25 mouse cellular contexts compared by ENCODE assay signal in the genomic region with DNA sequence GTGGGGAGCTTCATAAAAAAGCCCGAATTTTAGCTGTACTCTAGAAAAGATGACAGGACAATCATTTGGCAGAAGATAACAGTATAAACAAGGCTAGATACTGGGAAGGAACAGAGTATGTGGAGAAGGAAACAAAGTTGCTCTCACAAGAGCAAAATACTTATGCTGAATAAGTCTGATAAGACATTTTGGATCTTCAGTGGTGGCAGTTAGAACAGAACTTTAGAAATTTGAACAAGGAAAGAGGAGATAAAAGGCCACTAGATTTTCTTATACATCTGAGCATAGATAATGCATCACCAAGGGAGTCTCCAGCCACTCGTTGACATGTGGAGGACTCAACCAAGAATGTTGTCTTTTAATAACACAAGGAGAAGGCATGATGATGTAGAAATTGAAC. TPM values are rescaled to one million over a fixed set of nuclear protein-coding genes. Genes with fewer than 3 reads are reported as not detected.
A peak's percentile ranks its signal among the peaks of the same experiment; 100 is the strongest.
DNase-seq lines count a peak whose midpoint lies in the region; ATAC-seq and TF ChIP-seq lines count a peak whose summit lies in the region.
"Had no signal": no experiment of that assay in that cellular context is flagged by ENCODE, and none has a peak within 500 bp of the region (broad histone marks: within the 10 kb centered on the region; RNA-seq: fewer than 3 reads in every experiment).

No protein-coding gene starts in this region.

- H3K27ac ChIP-seq in MEL (ENCODE audit: control insufficient read depth, low read depth, low read length) = peak overlapping the region; percentile 14; the same call in 1 of the 2 replicates
- peak overlapping the region; percentile 30; the same call in 1 of the 2 replicates for H3K27ac ChIP-seq in liver, embryonic 12.5 days
- 0 out of 2 replicates have a peak overlapping the region, but pooled peaks have one; percentile 14 for H3K27ac ChIP-seq in liver, embryonic 15.5 days (replicated peaks)
- H3K27ac ChIP-seq in hindbrain, postnatal 0 days = no peak overlapping the region
- H3K27ac ChIP-seq: embryonic facial prominence, embryonic 13.5 days; forebrain, embryonic 12.5 days; forebrain, embryonic 15.5 days; heart, embryonic 10.5 days; heart, embryonic 13.5 days; hindbrain, embryonic 14.5 days had no signal

- peak; percentile 74 for ATAC-seq in liver, embryonic 12.5 days
- ATAC-seq in liver, embryonic 15.5 days (ENCODE audit: insufficient read depth) = peak; percentile 37
- peak; percentile 70 for ATAC-seq in megakaryocyte progenitor cell, adult 5-6 weeks (replicated peaks; ENCODE audit: poor library complexity)
- ATAC-seq in hindbrain, postnatal 0 days = no peak
- ATAC-seq: CD4-positive, CD25-positive, alpha-beta regulatory T cell, adult 4 months; forebrain, embryonic 15.5 days had no signal

- TF ChIP-seq CTCF in MEL (IDR thresholded peaks at IDR 0.05 in 2 of 3, conservative IDR thresholded peaks at IDR 0.05 in 1 of 3; ENCODE audit: control insufficient read depth in 1 of 3, insufficient read depth in 1 of 3, low read depth in 2 of 3, low read length in 3 of 3, poor library complexity in 1 of 3, severe bottlenecking in 1 of 3) = no peak
- TF ChIP-seq CTCF in hindbrain, postnatal 0 days (IDR thresholded peaks at IDR 0.05; ENCODE audit: low read depth) = no peak

- H3K79me2 ChIP-seq in MEL (ENCODE audit: control insufficient read depth, insufficient read depth, low read length, poor library complexity) = no peaks in the 10 kb centered on the region

- peaks cover 16 to 20% of the 10 kb centered on the region in 2 experiments for H3K4me1 ChIP-seq in MEL (ENCODE audit: control insufficient read depth in 1 of 2, insufficient read depth in 2 of 2, low read length in 2 of 2)
- H3K4me1 ChIP-seq in liver, embryonic 12.5 days = peaks cover 13% of the 10 kb centered on the region; the same call in 1 of the 2 replicates
- H3K4me1 ChIP-seq in liver, embryonic 15.5 days (replicated peaks) = peaks cover 5% of the 10 kb centered on the region; the same call in 1 of the 2 replicates
- no peaks in the 10 kb centered on the region for H3K4me1 ChIP-seq in hindbrain, postnatal 0 days (ENCODE audit: insufficient read depth, low read length)
- H3K4me1 ChIP-seq: embryonic facial prominence, embryonic 13.5 days; forebrain, embryonic 12.5 days; forebrain, embryonic 15.5 days; heart, embryonic 10.5 days; heart, embryonic 13.5 days had no signal

- peak; percentile 78 to 83 for TF ChIP-seq EP300 in MEL (IDR thresholded peaks at IDR 0.05; ENCODE audit: low read depth in 1 of 2, low read length in 2 of 2)

- 29% methylated on average over 2 of the region's 2 CpGs for whole genome bisulfite sequencing in liver, embryonic 12.5 days (ENCODE audit: insufficient replicate concordance)
- 24% methylated on average over 2 of the region's 2 CpGs for WGBS in liver, embryonic 15.5 days (ENCODE audit: insufficient replicate concordance)
- WGBS in hindbrain, postnatal 0 days = 70% methylated on average over 2 of the region's 2 CpGs

- H3K27me3 ChIP-seq in MEL (ENCODE audit: control insufficient read depth in 1 of 2, insufficient read depth in 2 of 2, low read length in 2 of 2) = no peaks in the 10 kb centered on the region
- no peaks in the 10 kb centered on the region; the same call in 1 of the 2 replicates for H3K27me3 ChIP-seq in liver, embryonic 12.5 days (replicated peaks)
- no peaks in the 10 kb centered on the region for H3K27me3 ChIP-seq in liver, embryonic 15.5 days
- no peaks in the 10 kb centered on the region for H3K27me3 ChIP-seq in hindbrain, postnatal 0 days (ENCODE audit: insufficient read depth, low read length)
- H3K27me3 ChIP-seq: forebrain, embryonic 15.5 days; heart, embryonic 13.5 days had no signal

- DNase-seq in MEL (ENCODE audit: low read depth, low spot score) (peak; percentile 53), MN1 (ENCODE audit: low spot score) (no peak)
- no peak for DNase-seq in cerebellum, adult 11-12 months
- DNase-seq in hindbrain, postnatal 0 days (ENCODE audit: low spot score) = no peak
- no peak for DNase-seq in heart, adult 9 months (ENCODE audit: low spot score in 2 of 2)
- DNase-seq: adrenal gland, adult 2 months; adrenal gland, postnatal 14 days; cerebellum, adult 18-20 months; cerebellum, adult 9-10 months; cerebellum, postnatal 14 days; gastrocnemius, postnatal 25 days; heart, adult 18-20 months; heart, postnatal 14 days; heart, postnatal 4 days had no signal

- 0 out of 2 replicates have a peak overlapping the region, but pooled peaks have one; percentile 3 for H3K4me2 ChIP-seq in liver, embryonic 12.5 days
- H3K4me2 ChIP-seq in liver, embryonic 15.5 days = no peak overlapping the region
- H3K4me2 ChIP-seq in hindbrain, postnatal 0 days (ENCODE audit: low read depth, low read length) = no peak overlapping the region
- H3K4me2 ChIP-seq: embryonic facial prominence, embryonic 13.5 days; forebrain, embryonic 12.5 days; forebrain, embryonic 15.5 days; heart, embryonic 13.5 days; hindbrain, embryonic 14.5 days had no signal

- H3K4me3 ChIP-seq in MEL (ENCODE audit: control insufficient read depth in 1 of 2, insufficient read depth in 1 of 2, low read depth in 2 of 2, low read length in 2 of 2) = no peak overlapping the region
- H3K4me3 ChIP-seq in liver, embryonic 12.5 days = no peak overlapping the region
- no peak overlapping the region for H3K4me3 ChIP-seq in liver, embryonic 15.5 days (replicated peaks)
- no peak overlapping the region for H3K4me3 ChIP-seq in hindbrain, postnatal 0 days (ENCODE audit: low read length)
- H3K4me3 ChIP-seq: embryonic facial prominence, embryonic 13.5 days; erythroblast, embryonic 14.5 days; forebrain, embryonic 12.5 days; forebrain, embryonic 15.5 days; heart, embryonic 10.5 days; heart, embryonic 13.5 days had no signal

- H3K36me3 ChIP-seq in MEL (ENCODE audit: control insufficient read depth in 1 of 2, insufficient read depth in 2 of 2, low read length in 2 of 2) = peaks cover 0 to 23% of the 10 kb centered on the region in 2 experiments; a peak in 2 of 4 replicates
- H3K36me3 ChIP-seq in liver, embryonic 12.5 days = no peaks in the 10 kb centered on the region
- no peaks in the 10 kb centered on the region for H3K36me3 ChIP-seq in liver, embryonic 15.5 days (replicated peaks)
- no peaks in the 10 kb centered on the region for H3K36me3 ChIP-seq in hindbrain, postnatal 0 days (ENCODE audit: insufficient read depth, low read length)
- H3K36me3 ChIP-seq: embryonic facial prominence, embryonic 13.5 days; forebrain, embryonic 12.5 days; forebrain, embryonic 15.5 days; heart, embryonic 10.5 days; heart, embryonic 13.5 days had no signal

- no peaks in the 10 kb centered on the region for H3K9me3 ChIP-seq in MEL (replicated peaks; ENCODE audit: insufficient read depth, low read length)
- no peaks in the 10 kb centered on the region for H3K9me3 ChIP-seq in liver, embryonic 12.5 days (replicated peaks)
- H3K9me3 ChIP-seq in liver, embryonic 15.5 days (replicated peaks) = no peaks in the 10 kb centered on the region
- H3K9me3 ChIP-seq in hindbrain, postnatal 0 days (ENCODE audit: low read length) = no peaks in the 10 kb centered on the region
- H3K9me3 ChIP-seq: embryonic facial prominence, embryonic 13.5 days; forebrain, embryonic 12.5 days; forebrain, embryonic 15.5 days; heart, embryonic 10.5 days; heart, embryonic 13.5 days had no signal

- no peak for TF ChIP-seq RAD21 in MEL (IDR thresholded peaks at IDR 0.05; ENCODE audit: low read depth, low read length)

- TF ChIP-seq POLR2A in MEL (IDR thresholded peaks at IDR 0.05; ENCODE audit: control insufficient read depth in 1 of 2, insufficient read depth in 1 of 2, low read depth in 1 of 2, low read length in 2 of 2, poor library complexity in 1 of 2) = no peak

- H3K9ac ChIP-seq in MEL (ENCODE audit: control insufficient read depth, low read depth, low read length, poor library complexity, severe bottlenecking) = no peak overlapping the region
- H3K9ac ChIP-seq in liver, embryonic 12.5 days = no peak overlapping the region
- H3K9ac ChIP-seq in liver, embryonic 15.5 days = no peak overlapping the region
- H3K9ac ChIP-seq in hindbrain, postnatal 0 days (replicated peaks; ENCODE audit: low read length) = no peak overlapping the region
- H3K9ac ChIP-seq: embryonic facial prominence, embryonic 13.5 days; forebrain, embryonic 12.5 days; forebrain, embryonic 15.5 days; heart, embryonic 13.5 days; hindbrain, embryonic 14.5 days had no signal

TF ChIP-seq in MEL, 35 proteins besides CTCF, POLR2A, EP300 and RAD21:
- no peak for TF ChIP-seq MYC (IDR thresholded peaks at IDR 0.05; ENCODE audit: low read depth, low read length)
- 0 out of 2 replicates have a peak, but pooled peaks have one; percentile 21 for TF ChIP-seq MXI1 (IDR thresholded peaks at IDR 0.05; ENCODE audit: low read depth, low read length)
- TF ChIP-seq NRF1 (IDR thresholded peaks at IDR 0.05; ENCODE audit: insufficient read depth, low read depth, low read length, poor library complexity, severe bottlenecking) = no peak
- TF ChIP-seq SMC3 (IDR thresholded peaks at IDR 0.05; ENCODE audit: low read depth, low read length) = no peak
- TF ChIP-seq ETS1 (IDR thresholded peaks at IDR 0.05; ENCODE audit: low read depth, low read length) = peak; percentile 78
- TF ChIP-seq TCF12 (IDR thresholded peaks at IDR 0.05; ENCODE audit: low read depth, low read length) = peak; percentile 82
- no peak for TF ChIP-seq MEF2A (IDR thresholded peaks at IDR 0.05; ENCODE audit: extremely low read depth, insufficient replicate concordance, low read depth, low read length, poor library complexity, severe bottlenecking)
- no peak for TF ChIP-seq JUND (IDR thresholded peaks at IDR 0.05; ENCODE audit: low read depth, low read length)
- TF ChIP-seq RCOR1 (IDR thresholded peaks at IDR 0.05; ENCODE audit: low read depth, low read length) = peak; percentile 46; the same call in 1 of the 2 replicates
- TF ChIP-seq GATA1 (IDR thresholded peaks at IDR 0.05; ENCODE audit: low read depth, low read length) = peak; percentile 59
- peak; percentile 75 for TF ChIP-seq MYB (IDR thresholded peaks at IDR 0.05; ENCODE audit: low read depth, low read length)
- TF ChIP-seq USF1 (IDR thresholded peaks at IDR 0.05; ENCODE audit: low read depth, low read length) = no peak
TF ChIP-seq in MEL: peak in this region for 6.

RNA-seq across cellular contexts. Expression of a gene that starts 23.5 kb away (rescaled TPM):
- total RNA-seq in MEL (2012; rRNA removed) = 17.7 and 24.2 TPM in 2 replicates
- polyA plus RNA-seq in MEL (2012; ENCODE audit: insufficient read depth in 1 of 2, insufficient read length in 2 of 2, low read depth in 1 of 2, low replicate concordance in 2 of 2, missing spikeins in 1 of 2) = 100 to 1,000 TPM in 1 of 2 experiments, 10 to 100 TPM in 1; 17.1 to 100 TPM
- 17.6 and 17.8 TPM in 2 replicates for polyA plus RNA-seq in liver, embryonic 12.5 days (2016; fragmentation: Nextera tagmentation; extraction: Ambion mirVana)
- polyA plus RNA-seq in liver, embryonic 15.5 days (2015; fragmentation: Nextera tagmentation; extraction: Ambion mirVana) = 12.7 and 13.4 TPM in 2 replicates
- 34.5 TPM in 2 replicates for total RNA-seq in megakaryocyte progenitor cell, adult 5-6 weeks (2015)
- 27.2 and 29.8 TPM in 2 replicates for total RNA-seq in megakaryocyte progenitor cell, adult 5-6 weeks (2017)
- total RNA-seq in hindbrain, postnatal 0 days (2014; rRNA removed) = 28.2 and 30.0 TPM in 2 replicates
- polyA plus RNA-seq in hindbrain, postnatal 0 days (2015; fragmentation: Nextera tagmentation; extraction: Ambion mirVana) = 30.3 and 31.4 TPM in 2 replicates
